Mouse (Mus musculus) limb, embryonic 14.5 days (tissue): ENCODE measurements around the gene Hist1h3g. TPM values are rescaled to one million over a fixed set of nuclear protein-coding genes. Genes with fewer than 3 reads are reported as not detected.
"Not testable (repeated sequence)": the region's sequence is repeated elsewhere in the genome, so short reads cannot be mapped to it uniquely, and the experiment has no call there.

Experiments
- ATAC-seq: fragments of 200-750 bp; cut with Nextera tagmentation; 2 replicates; pipeline ENCODE4 v1.8.0; 2017; ENCODE audit warnings: low read depth, moderate number of reproducible peaks, moderate TSS enrichment; ENCODE audit not compliant: low FRiP score
- DNase-seq: peaks from one replicate; pipeline ENCODE4 v3.0.0-alpha.2; 2015; ENCODE audit warnings: low spot score
- H3K27ac ChIP-seq: fragments of 300-500 bp; sonication (generic); replicated peaks from 2 replicates; pipeline ENCODE4 v1.5.1; 2014; ENCODE audit warnings: low read depth, mild to moderate bottlenecking, low read length, moderate library complexity, mixed read lengths
- H3K27me3 ChIP-seq: fragments of 300-500 bp; sonication (generic); 2 replicates; pipeline ENCODE4 v1.6.1; 2014; ENCODE audit warnings: low read length, mixed read lengths; ENCODE audit not compliant: control insufficient read depth, insufficient read depth
- H3K36me3 ChIP-seq: fragments of 300-500 bp; sonication (generic); 2 replicates; pipeline ENCODE4 v1.6.1; 2014; ENCODE audit warnings: mild to moderate bottlenecking, low read length, moderate library complexity, mixed read lengths; ENCODE audit not compliant: control insufficient read depth, insufficient read depth
- H3K4me1 ChIP-seq: fragments of 300-500 bp; sonication (generic); 2 replicates; pipeline ENCODE4 v1.6.1; 2014; ENCODE audit warnings: antibody characterized with exemption, low read length, mixed read lengths; ENCODE audit not compliant: control insufficient read depth, insufficient read depth
- H3K4me2 ChIP-seq: fragments of 300-500 bp; sonication (generic); replicated peaks from 2 replicates; pipeline ENCODE4 v1.6.1; 2014; ENCODE audit warnings: low read depth, mild to moderate bottlenecking, low read length, moderate library complexity; ENCODE audit not compliant: severe bottlenecking
- H3K4me3 ChIP-seq: fragments of 300-500 bp; sonication (generic); replicated peaks from 2 replicates; pipeline ENCODE4 v1.5.1; 2014; ENCODE audit warnings: low read length
- H3K9ac ChIP-seq: fragments of 300-500 bp; sonication (generic); 2 replicates; pipeline ENCODE4 v1.6.1; 2014; ENCODE audit warnings: mild to moderate bottlenecking, low read depth, low read length, moderate library complexity; ENCODE audit not compliant: severe bottlenecking
- H3K9me3 ChIP-seq: fragments of 300-500 bp; sonication (generic); 2 replicates; pipeline ENCODE4 v1.6.1; 2016; ENCODE audit warnings: low read length; ENCODE audit not compliant: control insufficient read depth
- POLR2A ChIP-seq: fragments of 200-500 bp; IDR thresholded peaks from 2 replicates; pipeline ENCODE4 v1.8.0; 2012; ENCODE audit warnings: inconsistent platforms, mild to moderate bottlenecking, moderate library complexity, borderline replicate concordance; ENCODE audit not compliant: insufficient read depth, insufficient read length; ENCODE audit errors: extremely low read depth
- WGBS: fragments of 180-500 bp; shearing (Covaris S2); extraction: QIAGEN DNeasy Blood & Tissue Kit; methylation state at CpG from one replicate; pipeline ENCODE4 v1.1.7; 2014; 5-methylcytosine and 5-hydroxymethylcytosine counted together
- polyA plus RNA-seq, 2 experiments: library from polyadenylated mRNA; depleted of rRNA in 1 of 2; stranded (reverse) in 1 of 2; unstranded in 1 of 2; fragments of >200 nt; fragmentation: Nextera tagmentation in 1 of 2; extraction: Ambion mirVana in 1 of 2; gene quantifications; 2 replicates each; pipeline versions ENCODE4 v1.2.1 to v1.2.3; 2012 to 2014

The Hist1h3g gene
- polyA plus RNA-seq, 2 experiments: 4.1 to 32.6 TPM

DNA sequence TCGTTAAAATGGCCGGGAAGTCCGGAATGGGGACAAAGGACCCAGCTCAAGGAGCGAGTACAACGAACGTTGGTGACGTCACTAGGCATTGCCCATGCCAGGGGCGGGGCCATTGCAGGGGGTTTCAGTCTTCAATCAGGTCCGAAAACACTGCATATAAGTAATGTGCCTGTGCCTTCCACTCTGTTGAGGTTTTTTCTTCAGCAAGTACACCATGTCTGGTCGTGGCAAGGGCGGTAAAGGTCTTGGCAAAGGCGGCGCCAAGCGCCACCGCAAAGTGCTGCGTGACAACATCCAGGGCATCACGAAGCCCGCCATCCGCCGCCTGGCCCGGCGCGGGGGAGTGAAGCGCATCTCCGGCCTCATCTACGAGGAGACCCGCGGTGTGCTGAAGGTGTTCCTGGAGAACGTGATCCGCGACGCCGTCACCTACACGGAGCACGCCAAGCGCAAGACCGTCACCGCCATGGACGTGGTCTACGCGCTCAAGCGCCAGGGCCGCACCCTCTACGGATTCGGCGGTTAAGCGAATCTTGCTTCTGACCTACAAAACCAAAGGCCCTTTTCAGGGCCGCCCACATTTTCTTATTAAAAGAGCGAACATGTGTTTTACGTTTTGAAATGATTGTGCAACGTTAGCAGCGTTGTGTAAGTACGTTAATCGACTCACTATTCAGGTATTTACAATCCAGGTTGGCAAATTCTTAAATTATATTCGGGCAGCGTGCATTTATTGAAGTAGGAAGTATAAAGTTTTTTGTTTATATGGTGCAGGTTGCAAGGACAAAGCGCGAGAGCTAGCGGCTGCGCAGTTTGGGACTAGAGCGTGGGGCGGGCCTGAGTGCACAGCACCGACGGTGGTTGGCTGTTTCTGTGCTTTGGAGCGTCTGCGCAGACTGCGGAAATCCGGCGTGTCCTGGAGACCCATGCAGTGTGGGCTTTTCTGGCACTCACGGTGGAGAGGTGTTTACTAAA is 4.0 kb upstream of the Hist1h3g start, which contains the start of gene Hist1h4h:
TSS of gene Hist1h4h (plus strand) at position 150 of the 975 bp plus-strand sequence.
- WGBS: under 1% methylated on average over 50 of the region's 70 CpGs
- ATAC-seq: peak; percentile 74
- TF ChIP-seq POLR2A: peak; percentile 98; the same call in 1 of the 2 replicates

DNA sequence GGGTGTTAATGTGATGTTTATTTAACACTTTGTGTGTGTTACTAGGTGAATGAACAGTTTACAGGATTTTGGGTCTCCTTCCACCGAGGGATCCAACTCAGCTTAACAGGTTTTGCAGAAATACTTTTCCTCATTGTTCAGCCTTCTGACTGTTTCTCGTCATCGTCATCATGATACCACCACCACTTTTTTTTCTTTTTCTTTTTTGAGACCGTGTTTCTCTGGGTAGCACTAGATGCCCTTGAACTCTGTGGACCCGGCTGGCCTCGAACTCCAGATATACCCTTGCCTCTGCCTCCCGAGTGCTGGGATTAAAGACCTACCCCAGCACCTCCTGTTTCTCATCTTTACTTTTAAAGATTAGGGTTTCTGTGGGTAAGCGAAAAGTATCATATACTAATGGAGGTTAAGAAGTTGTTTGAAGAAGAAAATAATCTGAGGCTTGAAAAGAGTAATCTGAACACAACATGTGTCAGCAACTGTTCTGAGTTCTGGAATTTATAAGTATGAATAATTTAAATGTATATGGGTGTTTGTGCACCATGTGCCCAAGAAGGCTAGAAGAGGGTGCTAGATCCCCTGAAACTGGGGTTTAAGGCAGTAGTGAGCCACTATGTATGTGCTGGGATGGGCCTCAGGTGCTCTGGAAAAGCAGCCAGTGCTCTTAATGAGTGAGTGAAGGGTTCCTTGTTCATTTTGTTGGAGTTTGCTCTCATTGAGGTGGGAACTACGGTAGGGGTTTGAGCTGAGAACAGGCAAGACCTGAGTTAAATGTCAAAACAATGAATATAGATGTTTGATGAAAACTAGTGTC is 2.8 kb upstream of the Hist1h3g start:
- Histone ChIP-seq H3K4me1 (peaks cover 29% of the 10 kb centered on the region), H3K9me3 (no peaks in the 10 kb centered on the region), H3K9ac (peak overlapping the region; percentile 76), H3K27me3 (no peaks in the 10 kb centered on the region), H3K4me3 (peak overlapping the region; percentile 55), H3K36me3 (no peaks in the 10 kb centered on the region), H3K4me2 (peak overlapping the region; percentile 49), H3K27ac (peak overlapping the region; percentile 99)
- DNase-seq (no peak), ATAC-seq (no peak)
- no peak for TF ChIP-seq POLR2A
- 18% methylated on average over 9 of the region's 9 CpGs for WGBS

More for the DNA sequence above, 4.0 kb upstream of the Hist1h3g start, which contains the start of gene Hist1h4h:
- Histone ChIP-seq H3K9ac (peak within 1 kb of the TSS; percentile 76), H3K27me3 (no peaks in the 10 kb centered on the region), H3K9me3 (no peaks in the 10 kb centered on the region), H3K27ac (peak within 1 kb of the TSS; percentile 99), H3K36me3 (no peaks in the 10 kb centered on the region), H3K4me3 (peak within 1 kb of the TSS; percentile 55), H3K4me1 (peaks cover 24% of the 10 kb centered on the region), H3K4me2 (peak within 1 kb of the TSS; percentile 49)
- peak; percentile 99 for DNase-seq

DNA sequence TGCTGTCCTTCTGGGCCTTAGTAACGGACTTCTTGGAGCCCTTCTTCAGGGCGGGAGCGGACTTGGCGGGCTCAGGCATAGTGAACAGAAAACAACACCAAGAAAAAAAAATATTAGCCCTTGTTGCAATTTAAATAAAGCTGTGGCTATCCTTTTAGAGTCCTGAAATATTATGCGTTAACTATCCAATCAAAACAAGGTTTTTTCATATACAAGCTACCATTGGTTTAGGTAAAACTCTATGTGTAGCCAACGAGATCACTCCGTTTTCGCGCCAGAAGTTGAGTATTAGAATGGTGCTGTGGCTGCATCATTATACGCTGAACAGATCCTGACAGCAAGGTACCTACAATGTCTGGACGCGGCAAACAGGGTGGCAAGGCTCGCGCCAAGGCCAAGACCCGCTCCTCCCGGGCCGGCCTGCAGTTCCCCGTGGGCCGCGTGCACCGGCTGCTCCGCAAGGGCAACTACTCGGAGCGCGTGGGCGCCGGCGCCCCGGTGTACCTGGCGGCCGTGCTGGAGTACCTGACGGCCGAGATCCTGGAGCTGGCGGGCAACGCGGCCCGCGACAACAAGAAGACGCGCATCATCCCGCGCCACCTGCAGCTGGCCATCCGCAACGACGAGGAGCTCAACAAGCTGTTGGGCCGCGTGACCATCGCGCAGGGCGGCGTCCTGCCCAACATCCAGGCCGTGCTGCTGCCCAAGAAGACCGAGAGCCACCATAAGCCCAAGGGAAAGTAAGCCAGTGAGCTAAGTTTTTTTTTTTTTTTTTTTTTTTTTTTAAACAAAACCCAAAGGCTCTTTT is 1.5 kb upstream of the Hist1h3g start, which contains the start of gene Hist1h2af:
TSS of gene Hist1h2af (plus strand) at position 347 of the 808 bp plus-strand sequence.
- not testable (repeated sequence) for H3K36me3 ChIP-seq, H3K9me3 ChIP-seq, H3K27me3 ChIP-seq
- WGBS: 3% methylated on average over 21 of the region's 53 CpGs
- 0 out of 2 replicates have a peak, but pooled peaks have one; percentile 13 for TF ChIP-seq POLR2A
- Histone ChIP-seq H3K9ac (peak within 1 kb of the TSS; percentile 76), H3K27ac (peak within 1 kb of the TSS; percentile 99), H3K4me2 (peak within 1 kb of the TSS; percentile 49), H3K4me3 (peak within 1 kb of the TSS; percentile 55), H3K4me1 (peaks cover 28% of the 10 kb centered on the region)
- ATAC-seq (peak; percentile 31), DNase-seq (peak; percentile 93)

DNA sequence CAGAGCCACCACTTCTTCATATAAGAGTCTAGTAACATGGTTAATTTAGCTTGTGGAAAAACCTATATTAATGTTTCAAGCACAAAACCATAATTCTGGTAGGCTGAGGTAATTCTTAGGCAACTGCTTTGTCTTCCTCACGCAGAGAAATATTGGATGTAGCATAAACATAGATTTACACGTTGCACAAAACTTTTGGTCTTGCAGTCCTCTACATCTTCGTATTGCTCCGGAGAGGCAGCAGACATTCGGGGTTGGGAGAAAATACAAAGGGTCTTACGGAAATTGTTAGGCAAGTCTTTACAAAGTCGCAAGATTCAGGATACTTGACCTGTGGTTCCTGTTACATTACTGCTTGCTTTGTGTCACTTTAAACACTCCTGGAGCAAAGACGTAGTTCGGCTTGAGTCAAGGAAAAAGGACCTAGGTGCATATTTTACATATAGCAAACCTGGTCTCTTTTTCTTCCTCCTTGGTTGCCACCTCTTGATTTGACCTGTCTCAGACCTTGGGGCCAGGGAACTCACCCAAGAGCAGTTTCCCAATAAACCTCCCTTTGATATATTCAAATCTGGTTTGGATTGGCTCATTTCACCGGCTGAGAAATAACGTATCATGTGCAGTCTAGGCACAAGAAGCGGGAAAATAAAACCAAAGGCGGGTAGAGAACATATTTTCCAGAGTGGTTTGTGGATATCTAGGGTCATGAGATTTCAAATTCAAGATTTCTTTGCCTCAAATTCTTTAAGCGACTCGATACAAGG is 672 bp upstream of the Hist1h3g start:
- ATAC-seq (0 out of 2 replicates have a peak, but pooled peaks have one; percentile 5), DNase-seq (no peak)
- Histone ChIP-seq H3K27me3 (no peaks in the 10 kb centered on the region), H3K4me1 (peaks cover 23% of the 10 kb centered on the region), H3K4me2 (peak overlapping the region; percentile 49), H3K27ac (peak overlapping the region; percentile 92), H3K9ac (peak overlapping the region; percentile 76), H3K36me3 (no peaks in the 10 kb centered on the region), H3K4me3 (peak overlapping the region; percentile 55), H3K9me3 (no peaks in the 10 kb centered on the region)
- 0 out of 2 replicates have a peak, but pooled peaks have one; percentile 29 for TF ChIP-seq POLR2A
- WGBS: 1% methylated on average over 15 of the region's 15 CpGs
